Mouse (Mus musculus) liver, postnatal 0 days (tissue): ENCODE measurements at regions not wholly inside any gene's neighbourhood (a gene's known extent, or its start where the extent isn't known, plus 50 kb on each side); places are given as distances from the start of the nearest gene placed in this dataset.

Experiments
- ATAC-seq: fragments of 200-750 bp; cut with Nextera tagmentation; 2 replicates; pipeline ENCODE4 v1.8.0; 2017; ENCODE audit warnings: mild to moderate bottlenecking, moderate library complexity
- DNase-seq: peaks from one replicate; pipeline ENCODE4 v3.0.0-alpha.2; 2016
- H3K27ac ChIP-seq: fragments of 300-500 bp; sonication (generic); 2 replicates; pipeline ENCODE4 v1.5.1; 2014; ENCODE audit warnings: antibody characterized with exemption, moderate library complexity, mild to moderate bottlenecking, low read depth
- H3K27me3 ChIP-seq: fragments of 300-500 bp; sonication (generic); 2 replicates; pipeline ENCODE4 v1.6.1; 2014; ENCODE audit warnings: low read length, control low read depth, mixed read lengths; ENCODE audit not compliant: insufficient read depth
- H3K36me3 ChIP-seq: fragments of 300-500 bp; sonication (generic); replicated peaks from 2 replicates; pipeline ENCODE4 v1.6.1; 2014; ENCODE audit warnings: mild to moderate bottlenecking, control low read depth, low read length, moderate library complexity, mixed read lengths; ENCODE audit not compliant: insufficient read depth
- H3K4me1 ChIP-seq: fragments of 300-500 bp; sonication (generic); 2 replicates; pipeline ENCODE4 v1.6.1; 2014; ENCODE audit warnings: antibody characterized with exemption, mild to moderate bottlenecking, control low read depth; ENCODE audit not compliant: insufficient read depth
- H3K4me2 ChIP-seq: fragments of 300-500 bp; sonication (generic); 2 replicates; pipeline ENCODE4 v1.6.1; 2014; ENCODE audit warnings: low read depth, mild to moderate bottlenecking, low read length, moderate library complexity, mixed read lengths
- H3K4me3 ChIP-seq: fragments of 300-500 bp; sonication (generic); 2 replicates; pipeline ENCODE4 v1.5.1; 2014; ENCODE audit warnings: low read depth, low read length
- H3K9ac ChIP-seq: fragments of 300-500 bp; sonication (generic); replicated peaks from 2 replicates; pipeline ENCODE4 v1.6.1; 2014; ENCODE audit warnings: mild to moderate bottlenecking, moderate library complexity
- H3K9me3 ChIP-seq: fragments of 300-500 bp; sonication (generic); 2 replicates; pipeline ENCODE4 v1.6.1; 2016; ENCODE audit warnings: mild to moderate bottlenecking, control low read depth, low read length, mixed read lengths
- CTCF ChIP-seq: sonication (generic); IDR thresholded peaks from 2 replicates; pipeline ENCODE4 v1.5.1; 2016; ENCODE audit warnings: antibody characterized with exemption, low read depth
- EP300 ChIP-seq: IDR thresholded peaks from 2 replicates; pipeline ENCODE4 v1.6.1; 2016; ENCODE audit warnings: antibody characterized with exemption, low read depth, mild to moderate bottlenecking
- WGBS: fragments of 180-500 bp; shearing (Covaris S2); extraction: QIAGEN DNeasy Blood & Tissue Kit; methylation state at CpG from one replicate; pipeline ENCODE4 v1.1.7; 2014; ENCODE audit not compliant: insufficient replicate concordance; 5-methylcytosine and 5-hydroxymethylcytosine counted together

- H3K27me3 ChIP-seq: no peaks in the 10 kb centered on the region
- no peak overlapping the region for H3K4me3 ChIP-seq
- H3K4me1 ChIP-seq: peaks cover 52% of the 10 kb centered on the region
- peak overlapping the region; percentile 89 for H3K27ac ChIP-seq
- DNase-seq (no peak), ATAC-seq (no peak)
- WGBS: 60% methylated on average over 13 of the region's 13 CpGs
- TF ChIP-seq EP300 (no peak), CTCF (no peak)
- H3K9me3 ChIP-seq: no peaks in the 10 kb centered on the region
- no peak overlapping the region for H3K9ac ChIP-seq
- H3K36me3 ChIP-seq: no peaks in the 10 kb centered on the region
- no peak overlapping the region for H3K4me2 ChIP-seq
These were observed 93.2 kb upstream of the Gpr12 start for GRCm38 (mm10) chr5:146678049-146678774.

DNA sequence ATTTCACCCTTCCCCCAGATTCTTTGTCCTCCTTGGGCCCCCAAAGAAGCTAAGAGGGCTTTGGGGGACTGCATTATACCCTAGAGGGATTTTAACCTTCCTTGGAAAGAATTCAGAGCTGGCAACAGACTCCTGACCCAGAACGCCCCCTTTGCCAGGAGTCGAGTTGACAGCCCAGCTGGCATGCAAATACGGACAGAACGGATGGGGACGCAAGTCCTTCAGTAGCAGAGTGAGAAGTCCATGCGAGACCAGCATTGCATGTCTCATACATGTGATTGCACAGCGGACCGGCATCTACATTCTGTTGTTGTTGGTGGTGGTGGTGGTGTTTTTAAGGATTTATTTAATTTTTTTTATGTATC is 92.1 kb upstream of the Gpr12 start:
- Histone ChIP-seq H3K27me3 (no peaks in the 10 kb centered on the region), H3K27ac (peak overlapping the region; percentile 89), H3K9me3 (no peaks in the 10 kb centered on the region), H3K4me3 (no peak overlapping the region), H3K4me1 (peaks cover 49% of the 10 kb centered on the region), H3K36me3 (no peaks in the 10 kb centered on the region), H3K9ac (no peak overlapping the region), H3K4me2 (peak overlapping the region; percentile 42; the same call in 1 of the 2 replicates)
- 76% methylated on average over 8 of the region's 8 CpGs for WGBS
- TF ChIP-seq EP300 (no peak), CTCF (no peak)
- ATAC-seq: no peak
- DNase-seq: no peak

- Histone ChIP-seq H3K4me2 (peak overlapping the region; percentile 42), H3K9me3 (no peaks in the 10 kb centered on the region)
- ATAC-seq: peak; percentile 76
These were observed 91.6 kb upstream of the Gpr12 start for GRCm38 (mm10) chr5:146676470-146677150.

DNA sequence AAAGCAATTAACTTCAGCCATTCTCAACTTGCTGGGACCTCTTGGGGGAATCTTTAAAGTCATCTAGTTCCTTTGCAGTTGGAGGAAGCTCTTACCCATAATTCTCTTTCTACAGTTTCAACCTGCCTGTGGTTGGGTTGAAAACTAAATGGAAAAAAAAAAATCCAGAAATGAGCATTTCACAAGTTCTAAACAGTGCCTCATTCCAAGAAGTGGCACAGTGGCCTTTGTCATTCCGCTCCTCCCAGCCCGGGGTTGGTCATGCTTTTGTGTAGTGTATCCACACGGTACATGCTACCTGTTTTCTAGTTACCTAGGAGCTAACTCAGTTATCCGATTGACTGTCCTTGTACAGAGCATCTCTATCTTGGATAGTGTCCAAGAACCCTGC is 90.8 kb upstream of the Gpr12 start:
- Histone ChIP-seq H3K9ac (no peak overlapping the region), H3K36me3 (no peaks in the 10 kb centered on the region), H3K9me3 (no peaks in the 10 kb centered on the region), H3K27ac (peak overlapping the region; percentile 89), H3K4me2 (peak overlapping the region; percentile 42), H3K4me3 (no peak overlapping the region), H3K4me1 (peaks cover 44% of the 10 kb centered on the region), H3K27me3 (no peaks in the 10 kb centered on the region)
- DNase-seq (no peak), ATAC-seq (0 out of 2 replicates have a peak, but pooled peaks have one; percentile 11)
- no peak for TF ChIP-seq EP300
- no peak for TF ChIP-seq CTCF
- WGBS: 75% methylated on average over 4 of the region's 4 CpGs

More at GRCm38 (mm10) chr5:146676470-146677150, 91.6 kb upstream of the Gpr12 start:
- Histone ChIP-seq H3K9ac (no peak overlapping the region; the same call in 1 of the 2 replicates), H3K27me3 (no peaks in the 10 kb centered on the region), H3K4me3 (no peak overlapping the region), H3K36me3 (no peaks in the 10 kb centered on the region), H3K4me1 (peaks cover 44% of the 10 kb centered on the region), H3K27ac (peak overlapping the region; percentile 89)
- DNase-seq: peak; percentile 84
- 34% methylated on average over 12 of the region's 12 CpGs for WGBS
- TF ChIP-seq EP300 (peak; percentile 66; the same call in 1 of the 2 replicates), CTCF (no peak)

GRCm38 (mm10) chr5:146675006-146675886 is 90.2 kb upstream of the Gpr12 start:
- Histone ChIP-seq H3K36me3 (no peaks in the 10 kb centered on the region), H3K4me1 (peaks cover 42% of the 10 kb centered on the region), H3K9ac (no peak overlapping the region), H3K9me3 (no peaks in the 10 kb centered on the region), H3K27me3 (no peaks in the 10 kb centered on the region), H3K4me3 (no peak overlapping the region), H3K27ac (peak overlapping the region; percentile 89), H3K4me2 (0 out of 2 replicates have a peak overlapping the region, but pooled peaks have one; percentile 13)
- 17% methylated on average over 19 of the region's 19 CpGs for WGBS
- no peak for TF ChIP-seq EP300
- peak; percentile 92 for TF ChIP-seq CTCF
- peak; percentile 84 for DNase-seq
- ATAC-seq: peak; percentile 47

- Histone ChIP-seq H3K27ac (no peak overlapping the region), H3K4me3 (no peak overlapping the region), H3K4me2 (no peak overlapping the region), H3K9me3 (no peaks in the 10 kb centered on the region), H3K9ac (no peak overlapping the region), H3K36me3 (no peaks in the 10 kb centered on the region), H3K4me1 (no peaks in the 10 kb centered on the region), H3K27me3 (no peaks in the 10 kb centered on the region)
- WGBS: 83% methylated on average over 8 of the region's 8 CpGs
- TF ChIP-seq EP300: no peak
- no peak for TF ChIP-seq CTCF
- ATAC-seq (no peak), DNase-seq (no peak)
These were observed 76.7 kb upstream of the Gpr12 start for GRCm38 (mm10) chr5:146661751-146662150.
